Mouse (Mus musculus) cerebellum, postnatal 36 days (tissue): ENCODE measurements around the gene Bst2.

Experiments used
- DNase-seq, 2 experiments: peaks; one replicate each; pipeline ENCODE4 v3.0.0; 2021 to 2022; ENCODE audit warnings: mixed read lengths in 2 of 2

Gene Bst2

DNA sequence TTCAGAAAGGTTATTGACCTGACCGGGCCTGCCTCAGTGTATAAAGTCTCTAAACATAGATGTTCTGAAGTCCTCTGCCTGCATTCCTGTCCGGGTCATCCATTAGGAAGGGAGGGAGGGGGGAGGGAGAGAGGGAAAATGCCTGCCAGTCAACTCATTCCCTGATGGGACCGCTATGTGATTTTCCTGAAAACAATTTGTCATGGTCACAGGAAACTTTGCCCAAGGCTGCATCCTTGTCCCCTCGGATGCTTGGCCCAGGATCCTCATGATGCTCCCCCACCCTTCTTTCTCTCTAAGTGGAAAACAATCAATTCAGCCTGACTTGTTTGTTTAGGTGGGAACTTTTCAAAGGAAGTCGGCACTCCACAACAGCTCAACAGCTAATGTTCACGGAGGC lies 20.5 kb downstream of the Bst2 start:
- no peak for DNase-seq

DNA sequence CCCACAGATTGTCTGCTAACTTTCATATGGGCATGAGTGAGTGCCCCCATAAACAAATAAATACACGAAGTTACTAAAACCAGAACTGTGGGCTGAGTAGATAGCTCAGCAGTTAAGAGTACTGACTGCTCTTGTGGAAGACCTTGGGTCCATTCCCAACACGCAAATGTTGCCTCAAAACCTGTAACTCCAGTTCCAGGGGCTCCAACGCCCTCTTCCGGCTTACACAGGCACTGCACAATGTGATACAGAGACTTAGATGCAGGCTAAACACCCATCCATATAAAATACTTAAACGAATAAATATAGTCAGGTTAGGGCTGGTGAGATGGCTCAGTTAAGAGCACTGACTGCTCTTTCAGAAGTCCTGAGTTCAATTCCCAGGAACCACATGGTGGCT lies 22.2 kb downstream of the Bst2 start:
- no peak for DNase-seq

DNA sequence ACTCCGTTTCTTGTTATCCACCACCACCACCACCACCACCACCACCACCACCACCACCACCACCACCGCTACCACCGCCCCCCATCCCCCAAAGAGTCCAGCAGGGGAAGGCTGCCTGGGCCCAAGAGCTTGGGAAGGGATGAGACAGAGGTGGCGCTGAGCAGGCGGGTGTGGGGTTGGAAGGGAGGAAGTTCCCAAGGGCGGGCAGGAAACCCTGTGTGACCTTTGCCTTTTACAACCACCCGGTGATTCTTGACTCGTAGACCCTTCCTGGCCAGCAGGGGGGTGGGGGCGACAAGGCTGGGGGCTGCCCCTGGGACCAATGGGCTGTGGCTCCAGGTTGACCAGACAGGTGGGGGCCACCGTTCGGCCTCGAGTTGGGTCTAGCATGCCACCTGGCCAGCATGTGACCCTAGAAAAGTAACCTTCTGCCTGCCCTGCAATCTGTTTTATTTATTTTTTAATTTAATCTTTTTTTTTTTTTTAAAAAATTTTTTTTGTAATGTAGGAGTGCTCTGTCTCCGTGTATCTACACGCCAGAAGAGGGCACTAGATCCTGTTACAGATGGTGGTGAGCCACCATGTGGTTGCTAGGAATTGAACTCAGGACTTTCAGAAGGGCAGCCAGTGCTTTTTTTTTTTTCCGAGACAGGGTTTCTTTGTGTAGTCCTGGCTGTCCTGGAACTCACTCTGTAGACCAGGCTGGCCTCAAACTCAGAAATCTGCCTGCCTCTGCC lies 24.1 kb downstream of the Bst2 start:
- DNase-seq: no peak

DNA sequence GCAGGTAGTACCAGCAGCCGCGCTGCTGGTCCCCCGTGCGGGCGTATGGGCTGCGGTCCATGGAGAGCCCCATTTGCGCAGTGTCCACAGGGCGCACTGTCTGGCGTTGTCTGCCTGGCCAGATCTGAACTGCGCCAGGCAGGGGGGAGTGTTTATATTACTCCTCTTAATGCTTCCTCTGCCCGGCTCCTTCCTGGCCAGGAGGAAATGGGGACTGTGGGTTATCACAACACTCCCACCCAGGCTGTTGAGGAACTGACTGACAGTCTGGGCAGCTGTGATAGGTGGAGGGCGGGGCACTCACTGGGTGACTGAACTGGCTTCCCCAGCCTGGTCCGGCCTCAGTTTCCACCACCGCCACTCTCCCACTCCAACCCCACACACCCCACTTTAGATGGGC lies 25.6 kb downstream of the Bst2 start, which contains the start of gene Plvap:
Plvap (minus strand) TSS at position 109 of the 400 bp plus-strand sequence.
- no peak for DNase-seq

DNA sequence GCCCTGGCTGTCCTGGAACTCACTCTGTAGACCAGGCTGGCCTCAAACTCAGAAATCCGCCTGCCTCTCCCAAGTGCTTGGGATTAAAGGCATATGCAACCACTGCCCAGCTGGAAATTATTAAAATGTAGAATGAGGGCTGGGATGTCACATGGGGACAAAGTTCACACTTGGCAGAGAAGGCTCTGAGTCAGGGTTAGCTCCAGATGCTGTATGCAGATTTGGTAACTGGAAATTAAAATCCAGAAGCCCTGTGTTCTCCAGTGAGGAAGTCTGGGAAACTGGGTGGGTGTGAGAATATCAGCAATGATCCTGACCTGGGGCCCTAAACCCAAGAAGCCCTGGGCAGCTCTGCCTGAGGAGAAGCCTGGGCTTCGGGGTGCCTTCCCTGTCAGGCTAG lies 27.9 kb downstream of the Bst2 start:
- DNase-seq: no peak

DNA sequence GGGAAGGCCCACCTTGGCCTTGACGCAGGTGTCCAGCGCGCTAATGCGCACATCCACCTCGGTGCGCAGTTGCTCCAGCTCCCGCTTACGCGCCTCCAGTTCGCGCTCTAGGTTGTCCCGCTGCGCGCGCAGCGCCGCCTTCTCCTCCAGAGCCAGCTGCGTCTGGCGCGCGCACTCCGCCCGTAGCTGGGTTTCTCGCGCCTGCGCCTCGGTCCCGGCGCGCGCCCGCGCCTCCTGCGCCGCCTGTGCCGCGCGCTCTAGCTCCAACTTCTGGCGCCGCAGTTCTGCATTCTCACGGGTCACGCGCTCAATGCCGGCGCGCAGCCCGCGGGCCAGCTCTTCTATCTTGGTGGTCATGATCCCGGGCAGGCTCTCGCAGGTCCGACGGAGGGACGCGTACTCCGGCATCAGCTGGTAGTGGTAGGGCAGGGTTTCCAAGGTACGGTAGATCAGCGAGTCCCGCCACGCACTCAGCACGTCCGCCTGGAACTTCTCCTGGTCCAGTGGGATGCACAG lies 29.6 kb downstream of the Bst2 start:
- DNase-seq: peak; percentile 75 to 83

DNA sequence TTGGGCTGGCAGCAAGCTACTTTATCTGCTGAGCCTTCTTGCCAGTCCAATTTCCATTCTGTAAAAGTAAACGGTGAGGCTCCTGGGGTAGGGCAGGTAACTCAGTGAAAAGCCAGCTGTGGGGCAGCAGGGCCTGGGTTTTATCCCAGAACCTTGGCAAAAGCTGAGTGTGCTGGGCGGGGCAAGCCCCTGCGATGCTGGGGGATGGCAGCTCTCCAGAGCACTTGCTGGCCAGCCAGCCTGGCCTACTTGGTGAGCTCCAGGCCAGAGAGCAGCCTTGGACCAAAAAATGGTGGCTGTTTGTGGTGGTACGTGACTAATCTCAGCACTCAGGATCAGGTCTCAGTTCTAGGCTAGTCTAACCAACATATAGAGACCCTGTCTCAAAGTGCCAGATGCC lies 31.3 kb downstream of the Bst2 start:
- peak; percentile 59 to 73 for DNase-seq

DNA sequence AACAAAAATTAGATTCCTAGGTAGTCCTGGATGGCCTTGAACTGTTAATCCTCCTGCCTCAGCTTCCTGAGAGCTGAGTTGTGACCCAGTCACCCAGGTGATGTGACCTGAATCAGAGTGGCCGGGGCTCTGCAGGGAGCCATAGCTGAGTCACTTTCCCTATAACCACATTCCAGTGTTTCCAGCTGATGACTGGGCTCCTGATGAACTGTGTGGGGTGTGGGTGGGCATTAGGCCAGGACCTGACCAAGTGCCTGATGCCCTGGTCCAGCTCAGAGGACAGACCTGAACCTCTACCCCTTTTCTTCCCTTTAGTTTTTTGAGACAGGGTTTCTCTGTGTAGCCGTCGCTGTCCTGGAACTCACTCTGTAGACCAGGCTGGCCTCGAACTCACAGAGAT lies 31.9 kb downstream of the Bst2 start:
- DNase-seq: no peak

DNA sequence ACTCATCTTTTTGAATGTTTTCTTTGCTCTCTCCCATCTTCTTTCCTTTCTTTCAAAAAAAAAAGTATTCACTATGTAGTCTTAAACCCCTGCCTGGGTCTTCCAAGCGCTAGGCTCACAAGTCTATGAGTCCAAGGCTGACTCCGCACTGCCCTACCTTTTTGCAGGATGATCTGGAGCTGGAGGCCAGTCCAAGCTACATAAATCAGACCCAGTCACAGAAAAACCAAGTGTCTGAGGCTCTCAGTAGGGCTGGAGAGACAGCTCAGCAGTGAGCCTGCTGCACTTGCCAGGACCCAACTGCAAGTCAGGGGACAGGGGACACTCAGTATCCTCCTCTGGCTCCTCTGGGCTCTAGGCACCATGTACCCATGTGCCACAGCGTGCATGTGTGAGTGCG lies 32.9 kb downstream of the Bst2 start:
- DNase-seq: no peak

DNA sequence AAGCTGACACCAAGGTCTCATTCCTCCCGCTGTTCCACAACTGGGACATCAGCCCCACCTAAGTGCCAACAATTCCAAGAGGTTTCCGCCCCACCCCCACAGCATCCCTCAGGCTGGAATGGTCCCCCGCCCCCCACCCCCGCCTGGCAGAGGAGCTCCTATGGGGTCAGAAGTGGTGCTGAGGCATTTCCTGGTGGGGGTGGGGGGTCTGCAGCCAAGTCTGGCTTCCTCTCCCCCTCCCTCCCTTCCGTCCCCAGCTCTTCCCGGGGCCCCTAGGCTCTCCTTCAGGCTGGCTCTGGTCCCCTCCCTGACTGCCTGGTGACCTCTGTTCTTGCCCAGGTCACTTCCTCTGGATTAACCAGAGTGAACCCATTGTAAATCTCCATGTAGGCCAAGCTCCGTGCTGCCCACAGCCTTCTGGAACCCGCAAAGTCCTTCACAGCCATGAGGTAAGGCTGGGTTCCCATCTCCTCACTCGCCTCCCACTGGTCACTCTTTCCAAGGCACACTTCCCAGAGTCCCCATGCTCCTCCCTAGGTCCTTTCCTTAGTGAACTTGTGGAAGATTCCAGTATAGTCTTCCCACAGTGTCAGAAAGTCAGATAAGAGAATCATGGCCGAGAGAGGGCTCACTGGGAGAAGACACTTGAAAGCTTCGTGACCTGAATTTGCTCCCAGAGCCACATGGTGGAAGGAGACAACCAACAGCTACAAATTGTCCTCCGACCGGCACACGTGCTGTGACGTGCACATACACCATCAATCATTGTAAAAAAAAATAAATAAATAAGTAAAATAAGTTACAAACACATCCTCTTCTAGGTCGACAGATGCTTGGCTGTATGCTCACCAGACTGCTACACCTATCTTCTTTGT lies 38.2 kb downstream of the Bst2 start:
- DNase-seq: no peak

DNA sequence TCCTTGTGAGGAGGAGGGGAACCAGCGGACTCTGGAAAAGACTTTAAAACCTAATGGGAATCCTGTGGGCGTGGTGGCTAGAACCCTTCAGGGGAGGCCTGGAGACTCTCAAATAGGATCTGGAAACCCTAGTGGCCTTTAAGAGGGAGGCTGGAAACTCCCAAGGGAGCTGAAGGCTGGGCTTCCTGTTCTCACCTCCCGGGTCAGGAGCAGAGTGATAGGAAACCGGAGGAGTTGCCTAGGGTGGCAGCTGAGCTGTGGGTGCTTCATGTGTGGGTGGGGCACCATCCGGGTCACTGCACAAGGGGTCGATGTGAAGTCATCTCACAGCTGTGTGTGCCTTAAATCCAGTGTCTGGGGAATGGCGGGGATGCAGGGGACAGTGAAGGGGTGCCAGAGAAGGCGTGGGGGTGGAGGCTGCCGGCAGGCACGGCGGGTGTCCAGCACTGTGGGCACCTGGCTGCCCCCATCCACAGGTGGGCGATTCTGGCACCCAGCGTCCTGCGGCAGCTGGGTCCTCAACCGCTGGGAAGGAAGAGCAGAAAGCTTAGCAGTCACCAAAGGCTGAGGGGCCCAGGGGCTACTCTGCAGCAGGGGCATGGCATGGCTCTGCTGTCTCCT lies 39.3 kb downstream of the Bst2 start:
- peak in 1 of 2 experiments; percentile 9 for DNase-seq

DNA sequence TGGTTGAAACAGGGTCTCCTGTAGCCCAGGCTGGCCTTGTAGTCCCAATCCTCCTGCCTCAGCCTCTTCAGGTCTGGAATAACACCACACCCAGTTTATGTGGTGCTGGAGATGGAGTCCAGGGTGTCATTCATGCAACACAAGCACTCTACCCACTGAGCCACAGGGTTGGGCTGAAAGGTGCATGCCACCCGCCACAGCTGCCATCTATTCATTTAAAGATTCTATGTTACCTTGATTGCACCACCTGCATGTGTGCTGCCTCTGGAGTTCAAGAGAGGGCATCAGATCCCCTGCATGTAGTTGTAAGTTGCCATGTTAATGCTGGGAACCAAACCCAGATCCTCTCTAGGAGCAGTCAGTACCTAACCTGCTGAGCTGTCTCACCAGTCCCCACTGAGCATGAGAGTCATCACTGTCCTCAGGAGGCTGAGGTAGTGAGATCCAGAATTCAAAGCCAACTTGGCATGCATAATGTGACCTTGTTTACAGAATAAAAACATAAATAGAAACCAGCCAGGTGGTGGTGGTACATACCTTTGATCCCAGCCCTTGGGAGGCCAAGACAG lies 40.1 kb downstream of the Bst2 start:
- DNase-seq: peak in 1 of 2 experiments; percentile 46

DNA sequence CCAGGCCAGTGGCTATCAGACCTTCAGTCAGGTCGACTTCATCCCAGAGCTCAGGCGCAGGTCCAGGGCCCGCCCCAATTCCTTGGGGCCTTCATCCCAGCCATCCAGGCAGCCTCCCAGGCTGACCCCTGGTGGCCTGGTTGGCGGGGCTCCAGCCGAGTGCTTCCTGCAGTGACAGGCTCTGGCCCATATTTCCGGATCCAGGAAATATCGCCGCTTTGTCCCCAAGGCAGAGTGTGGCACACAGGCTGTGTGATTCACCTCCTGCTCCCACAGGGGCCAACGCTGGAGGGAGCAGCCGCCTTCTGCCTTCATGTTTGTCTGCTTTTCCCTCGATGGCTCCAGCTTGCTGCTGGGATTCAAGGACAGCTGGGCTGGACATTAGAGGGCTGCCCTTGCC lies 40.8 kb downstream of the Bst2 start:
- peak; percentile 74 to 80 for DNase-seq

DNA sequence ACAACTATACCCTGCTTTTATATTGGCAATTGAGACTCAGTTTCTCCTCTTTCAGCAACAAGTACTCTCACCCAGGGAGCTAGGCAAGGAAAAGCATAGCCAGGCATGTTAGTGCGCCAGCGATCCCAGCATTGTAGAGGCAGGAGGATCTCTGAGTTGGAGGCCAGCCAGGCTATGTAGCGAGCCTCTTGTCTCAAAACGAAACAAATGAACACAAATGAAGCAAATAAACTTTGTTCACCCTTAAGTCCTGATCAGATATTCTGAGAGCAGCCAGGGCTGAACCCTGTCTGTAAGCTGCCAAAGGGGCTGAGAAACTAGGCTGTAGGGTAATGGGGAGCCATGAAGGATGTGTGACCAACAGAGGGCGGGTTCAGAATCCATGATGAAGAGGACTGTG lies 41.4 kb downstream of the Bst2 start:
- DNase-seq: peak in 1 of 2 experiments; percentile 18

DNA sequence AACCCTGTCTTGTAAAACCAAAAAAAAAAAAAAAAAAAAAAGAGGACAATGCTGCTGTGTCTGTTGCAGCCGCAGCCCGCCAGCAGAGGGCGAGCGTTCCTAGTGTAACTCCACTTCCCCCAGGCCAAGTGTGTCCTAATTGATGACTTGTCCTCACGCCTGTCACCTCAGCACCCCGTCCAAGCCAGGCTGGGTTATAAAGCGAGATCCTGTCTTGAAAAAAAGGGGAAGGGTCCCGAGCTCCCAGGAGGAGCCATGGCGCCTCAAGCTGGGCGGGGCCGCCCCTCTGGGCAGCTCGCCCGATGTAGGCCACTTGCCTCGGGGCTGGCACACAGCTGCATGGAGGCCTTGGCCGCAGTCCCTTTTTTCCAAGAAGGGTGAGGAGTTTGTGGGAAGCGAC lies 42.2 kb downstream of the Bst2 start:
- peak; percentile 85 to 88 for DNase-seq

DNA sequence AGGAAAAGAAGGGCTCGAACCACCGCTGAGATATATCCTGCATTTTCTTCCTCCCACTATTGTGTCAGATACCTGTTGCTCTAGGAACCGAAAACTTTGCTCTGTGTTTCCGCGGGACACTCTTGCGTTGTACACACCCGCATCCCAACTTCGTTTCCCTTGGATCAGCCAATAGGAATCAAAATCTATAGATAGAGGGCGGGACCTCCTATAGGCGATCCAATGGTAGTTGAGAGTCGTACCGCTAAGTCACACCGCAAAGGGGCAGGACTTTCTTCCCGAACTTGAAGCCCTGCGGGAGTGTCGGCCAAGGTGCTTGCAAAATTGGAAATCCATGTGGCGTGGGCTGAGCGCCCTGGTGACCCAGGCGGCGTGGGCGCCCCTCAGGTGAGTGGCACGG lies 48.8 kb downstream of the Bst2 start:
- DNase-seq: peak; percentile 81 to 87

DNA sequence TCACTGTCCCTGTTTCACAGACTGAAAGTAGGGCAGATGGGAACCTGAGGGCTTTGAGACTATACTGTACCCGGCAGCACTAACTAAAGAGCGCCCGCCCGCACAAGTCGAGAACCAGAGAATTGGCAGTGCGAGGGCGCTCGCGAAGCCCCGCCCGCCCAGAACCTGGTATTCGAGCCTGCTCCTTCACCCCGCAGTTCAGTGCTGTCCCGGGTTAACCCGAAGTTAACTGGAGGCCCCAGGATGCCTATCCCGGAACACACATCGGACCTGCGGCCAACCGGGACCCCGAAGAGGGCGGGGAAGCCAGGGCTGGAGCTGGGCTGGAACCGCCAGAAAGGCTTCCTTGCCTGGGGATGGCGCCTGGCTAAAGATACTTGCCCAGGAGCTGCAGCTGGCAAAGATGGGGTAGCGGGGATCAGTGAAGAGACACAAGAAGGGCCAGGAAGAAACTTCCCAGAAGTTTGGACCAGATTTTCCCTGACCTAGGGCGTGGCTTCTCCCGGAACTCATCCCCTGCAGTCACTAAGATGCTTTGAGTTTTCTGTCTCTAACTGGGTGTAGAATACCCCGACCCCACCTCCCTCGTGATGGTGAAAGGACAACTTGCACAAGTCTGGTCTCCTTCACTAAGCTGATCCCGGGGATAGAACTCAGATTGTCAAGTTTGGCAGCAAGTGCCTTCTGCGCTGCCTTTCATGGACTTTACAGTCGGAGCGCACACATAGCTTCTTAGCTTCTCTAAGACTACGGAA lies 49.4 kb downstream of the Bst2 start, which contains the start of gene Gtpbp3:
Gtpbp3 (plus strand) TSS at position 413 of the 755 bp plus-strand sequence.
- peak; percentile 78 to 80 for DNase-seq

DNA sequence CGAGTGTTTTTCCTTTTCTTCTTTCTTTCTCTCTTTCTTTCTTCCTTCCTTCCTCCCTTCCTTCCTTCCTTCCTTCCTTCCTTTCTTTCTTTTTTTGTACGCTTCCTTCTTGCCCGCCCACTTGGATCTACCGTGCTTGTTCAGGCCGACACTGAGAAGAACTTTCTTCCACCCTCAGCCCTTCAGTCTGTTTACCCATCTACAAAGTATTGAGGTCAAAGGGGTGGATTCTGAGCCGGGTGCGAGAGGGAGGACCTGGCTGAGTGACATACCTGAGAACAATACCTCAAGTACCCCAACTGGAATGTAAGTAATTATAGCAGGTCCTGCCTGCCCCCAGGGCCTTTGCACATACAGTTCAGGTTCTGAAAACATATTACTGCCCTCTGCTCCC lies 51.1 kb downstream of the Bst2 start:
- no peak for DNase-seq

DNA sequence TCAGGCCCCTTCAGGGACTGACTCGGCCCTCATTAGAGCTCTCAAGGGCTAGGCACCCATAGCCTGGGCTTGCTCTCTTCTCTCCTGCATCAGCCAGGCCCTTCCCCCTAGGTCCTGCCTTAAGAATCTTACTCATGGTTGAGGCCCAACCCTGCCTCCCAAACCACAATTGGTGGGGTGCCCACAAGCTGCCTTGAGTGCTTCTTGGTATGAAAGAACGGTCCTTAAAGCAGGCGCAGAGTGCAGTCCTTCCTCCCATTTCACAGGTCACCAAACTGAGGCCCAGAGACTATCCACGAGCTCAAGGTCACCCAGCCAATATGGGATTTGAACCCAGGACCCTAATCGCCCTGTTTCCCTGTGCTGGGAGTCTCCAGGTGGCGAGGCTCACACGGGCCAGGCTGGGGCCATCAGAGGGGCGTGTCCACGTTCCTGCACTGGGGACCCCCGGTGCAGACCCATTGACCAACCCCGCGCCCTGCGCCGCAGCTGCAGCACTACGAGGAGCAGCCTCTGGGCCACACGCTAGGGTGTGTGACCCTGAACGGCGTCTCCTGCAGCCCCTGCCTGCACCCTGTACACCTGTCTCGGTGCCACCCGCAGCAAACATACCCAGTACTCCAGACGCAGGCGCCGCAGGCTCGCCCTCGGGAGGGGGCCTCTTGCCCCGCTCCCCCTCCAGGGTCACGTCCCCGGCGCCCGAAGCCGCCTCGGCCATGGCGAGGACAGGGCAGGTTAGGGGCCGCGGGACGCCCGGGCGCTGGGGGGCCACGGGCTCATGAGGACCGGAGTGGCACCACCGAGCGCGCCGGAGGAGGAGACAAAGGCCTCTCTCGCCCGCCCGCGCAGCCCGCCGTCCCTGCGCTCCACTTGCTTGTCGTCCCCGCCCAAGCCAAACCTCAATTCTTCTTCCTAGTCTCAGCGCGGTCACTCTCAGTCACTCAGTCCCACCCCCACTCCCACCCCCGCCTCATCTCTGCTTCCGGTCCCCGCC lies 51.8 kb downstream of the Bst2 start, which contains the start of gene Ano8:
Ano8 (minus strand) TSS at position 822 of the 994 bp plus-strand sequence.
- peak; percentile 88 to 89 for DNase-seq

DNA sequence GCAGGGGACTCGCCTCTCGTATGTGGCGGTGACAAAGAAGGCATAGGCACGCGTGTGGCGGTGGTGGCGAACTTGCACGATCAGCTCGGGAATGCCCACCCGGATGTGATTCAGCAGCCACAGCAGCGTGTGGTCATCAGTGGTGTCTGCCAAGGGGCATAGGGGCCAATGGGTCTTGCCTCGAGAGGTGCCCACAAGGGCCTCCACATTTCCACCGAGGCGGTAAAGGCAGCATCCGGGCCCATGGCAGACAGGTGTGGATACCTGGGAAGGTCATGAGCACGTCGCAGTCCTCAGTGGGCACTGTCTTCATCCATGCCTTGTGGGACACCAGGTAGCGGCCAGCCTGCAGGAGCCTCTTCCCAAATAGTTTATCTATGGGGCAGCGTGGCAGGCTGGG lies 52.5 kb downstream of the Bst2 start:
- DNase-seq: no peak
